Mouse (Mus musculus) monocyte, adult 2 months (primary cell): ENCODE measurements around the gene Tmem246.
A peak's percentile ranks its signal among the peaks of the same experiment; 100 is the strongest.
"Not testable (repeated sequence)": the region's sequence is repeated elsewhere in the genome, so short reads cannot be mapped to it uniquely, and the experiment has no call there.

ENCODE experiments used
- DNase-seq, 2 experiments: peaks; one replicate each; pipeline ENCODE4 v3.0.0; 2022; ENCODE audit warnings: low spot score in 2 of 2, low read depth in 1 of 2

Gene Tmem246

DNA sequence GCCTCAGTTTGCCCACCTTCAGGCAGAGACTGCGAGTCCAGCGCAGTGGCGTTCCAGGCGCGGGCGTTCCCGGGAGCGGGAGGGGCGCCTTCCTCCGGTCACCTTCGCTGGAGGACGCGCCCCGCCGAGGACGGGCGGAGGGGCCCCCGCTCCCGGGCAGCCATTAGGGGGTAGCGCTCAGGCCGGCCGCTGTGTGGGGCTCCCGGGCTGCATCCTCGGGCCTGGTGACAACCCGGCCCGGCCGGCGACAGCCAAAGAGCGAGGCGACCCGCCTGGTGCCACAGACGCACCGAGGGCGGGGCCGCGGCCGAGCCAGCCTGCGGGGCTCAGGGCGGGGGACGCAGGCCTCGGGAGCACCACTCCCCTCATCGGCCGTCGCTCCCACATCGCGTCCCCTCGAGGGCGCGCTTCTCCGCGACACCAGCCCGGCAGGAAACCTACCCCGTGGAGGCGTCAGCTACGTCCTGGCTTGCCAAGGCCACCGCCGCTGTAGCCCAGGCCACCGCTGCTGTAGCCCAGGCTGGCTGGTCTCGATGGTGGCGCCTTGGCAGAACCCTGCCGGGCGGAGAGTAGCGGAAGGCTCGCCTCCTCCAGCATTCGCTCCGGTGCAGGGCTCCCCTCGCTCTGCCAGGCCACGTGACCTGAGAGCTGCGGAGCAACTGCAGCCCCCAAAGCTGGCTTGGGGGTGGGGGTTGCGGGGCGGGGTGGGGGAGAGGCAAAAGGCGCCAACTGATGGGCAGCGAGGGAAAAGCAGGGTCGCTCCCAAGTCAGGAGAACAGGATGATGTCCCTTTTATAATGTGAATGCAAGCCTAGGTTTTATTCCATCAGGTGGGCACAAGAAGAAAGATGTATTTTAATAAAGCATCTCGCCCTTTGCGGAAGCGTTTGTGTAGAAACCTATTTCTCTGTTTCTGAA is at the start of gene Tmem246:
Gene Tmem246 (minus strand): TSS at position 694 of the 918 bp plus-strand sequence.
- no peak for DNase-seq

DNA sequence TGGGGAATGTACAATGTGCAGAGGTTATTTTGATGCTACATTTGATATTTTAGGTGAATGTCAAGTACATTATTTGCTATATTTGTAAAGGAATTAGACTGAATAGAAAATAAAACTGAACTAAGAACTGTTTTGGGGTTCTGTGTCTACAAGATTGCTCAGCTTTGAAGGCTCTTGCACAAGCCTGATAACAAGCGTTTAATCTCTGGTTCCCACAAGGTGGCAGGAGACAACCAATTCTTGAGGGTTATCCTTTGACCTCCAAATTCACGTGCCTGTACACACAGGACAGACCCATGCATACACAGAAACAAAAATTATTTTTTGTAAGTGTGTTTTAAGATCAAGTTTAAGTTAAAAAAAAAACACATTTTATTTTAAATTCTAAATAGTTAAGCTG is 42.2 kb upstream of the Tmem246 start:
- DNase-seq, result no peak

DNA sequence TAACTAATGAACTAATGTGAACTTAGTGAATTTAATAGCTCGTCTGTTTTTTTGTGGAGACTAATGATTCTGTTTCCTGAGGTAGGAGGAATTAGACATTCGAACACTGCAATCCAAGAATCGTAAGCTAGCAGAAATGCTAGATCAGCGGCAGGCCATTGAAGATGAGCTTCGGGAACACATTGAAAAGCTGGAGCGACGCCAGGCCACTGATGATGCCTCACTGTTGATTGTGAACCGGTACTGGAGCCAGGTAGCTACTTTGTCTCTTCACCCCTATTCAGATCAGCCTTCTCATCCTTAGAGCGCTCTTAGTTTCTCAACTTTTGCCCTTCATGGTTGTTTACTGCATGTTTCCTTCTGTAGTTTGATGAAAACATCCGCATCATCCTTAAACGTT is 40.1 kb upstream of the Tmem246 start:
- no peak for DNase-seq

DNA sequence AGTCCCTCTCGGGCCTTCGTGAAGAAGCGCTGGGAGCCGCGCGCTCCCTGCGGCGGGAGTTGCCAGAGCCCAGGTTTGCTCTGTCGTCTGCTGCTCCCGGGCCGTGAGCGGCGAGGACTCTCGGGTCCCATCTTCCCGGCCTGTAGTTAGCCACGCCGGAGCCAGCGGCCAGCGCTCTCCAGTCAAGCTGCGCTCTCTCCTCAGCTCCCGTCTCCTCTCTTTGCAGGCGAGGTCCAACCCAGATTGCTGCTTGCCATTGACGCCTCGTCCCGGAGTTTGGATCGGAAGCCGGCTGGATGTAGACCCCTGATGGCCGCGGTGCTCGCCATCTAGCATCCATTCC is 34.4 kb upstream of the Tmem246 start:
- DNase-seq, result no peak

DNA sequence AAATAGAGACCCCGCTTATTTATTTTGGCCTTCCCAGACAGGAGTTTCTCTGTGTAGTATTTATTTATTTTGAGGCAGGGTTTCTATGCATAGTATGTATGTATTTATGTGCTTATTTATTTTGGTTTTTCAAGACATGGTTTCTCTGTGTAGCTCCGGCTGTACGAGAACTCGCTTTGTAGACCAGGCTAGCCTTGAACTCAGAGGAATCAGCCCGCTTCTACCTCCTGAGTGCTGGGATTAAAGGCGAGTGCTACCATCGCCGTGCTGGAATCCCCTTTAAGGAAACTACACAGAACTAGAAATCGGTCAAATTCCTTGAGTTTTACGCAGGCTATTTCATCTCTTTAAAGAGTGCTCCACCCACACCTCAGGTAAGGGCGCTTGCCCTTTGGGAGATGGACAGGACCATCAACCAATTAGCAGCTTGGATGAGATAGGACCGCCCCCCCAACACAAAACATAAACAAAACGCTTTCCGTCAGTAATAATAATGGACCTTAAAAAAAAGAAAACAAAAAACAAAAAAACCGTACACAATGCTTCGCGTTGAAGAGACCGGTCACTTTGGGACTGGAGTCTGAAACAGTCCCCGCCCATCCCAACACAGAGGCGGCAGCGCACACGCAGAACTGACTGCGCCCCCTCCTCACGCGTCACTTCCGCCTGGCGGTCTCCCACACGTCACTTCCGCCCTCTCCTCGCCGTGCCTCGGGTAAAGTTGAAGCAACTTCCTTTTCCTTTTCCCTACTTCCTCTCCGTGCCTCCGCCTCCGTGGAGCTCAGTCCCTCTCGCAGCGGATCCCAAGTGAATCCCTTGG is 33.9 kb upstream of the Tmem246 start, which contains the start of gene Rnf20:
Gene Rnf20 (plus strand): TSS at position 688 of the 820 bp plus-strand sequence.
- peak; percentile 83 to 93 for DNase-seq

DNA sequence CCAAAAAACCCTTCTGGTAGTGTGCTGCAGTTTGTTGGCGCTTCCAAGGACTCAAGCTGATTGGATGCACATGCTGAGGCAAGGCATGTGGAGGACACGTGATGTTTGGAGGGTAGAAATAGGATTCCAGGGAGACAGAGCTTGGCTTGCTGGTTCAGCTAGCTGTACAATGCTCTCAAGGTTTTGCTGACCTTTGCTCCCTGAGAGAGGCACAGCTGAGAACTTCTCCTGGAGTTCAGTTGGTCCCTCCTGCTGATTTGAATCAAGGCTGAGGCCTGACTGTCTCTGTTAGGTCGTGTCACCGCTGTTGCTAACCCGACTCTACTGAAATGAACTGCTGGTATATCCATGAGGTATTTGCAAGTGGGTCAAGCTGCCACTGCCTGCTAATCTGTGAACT is 31.3 kb upstream of the Tmem246 start:
- DNase-seq, result no peak

DNA sequence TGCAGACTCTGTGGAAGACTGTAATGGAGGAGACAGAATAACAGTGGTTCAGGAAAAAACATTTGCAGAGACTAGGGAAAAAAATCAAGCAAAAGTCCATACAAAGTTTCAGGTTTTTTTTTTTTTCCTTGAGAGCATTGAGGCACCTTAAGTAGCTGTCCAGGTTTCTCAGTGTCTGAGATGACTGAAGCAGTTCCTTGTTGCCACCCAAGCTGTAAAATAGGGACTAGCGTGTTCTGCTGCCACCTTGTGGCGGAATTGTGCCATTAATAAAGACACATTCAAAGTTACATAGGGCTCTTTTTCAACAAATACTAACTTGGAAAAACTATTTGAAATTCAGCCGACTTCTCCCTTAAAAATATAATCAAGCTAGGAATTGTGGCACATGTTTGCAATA is 29.3 kb upstream of the Tmem246 start:
- peak; percentile 24 to 60 for DNase-seq

DNA sequence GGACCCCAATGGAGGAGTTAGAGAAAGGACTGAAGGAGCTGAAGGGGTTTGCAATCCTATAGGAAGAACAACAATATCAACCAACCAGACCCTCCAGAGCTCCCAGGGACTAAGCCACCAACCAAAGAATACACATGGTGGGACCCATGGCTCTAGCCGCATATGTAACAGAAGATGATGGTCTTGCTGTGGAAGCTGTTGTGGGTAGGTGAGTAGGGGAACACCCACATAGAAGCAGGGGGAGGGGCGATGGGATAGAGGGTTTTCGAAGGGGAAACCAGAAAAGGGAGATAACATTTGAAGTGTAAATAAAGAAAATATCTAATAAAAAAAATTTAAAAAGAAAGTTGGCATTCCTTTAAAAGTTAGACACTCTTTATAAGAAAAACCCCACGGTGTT is 27.3 kb upstream of the Tmem246 start:
- not testable (repeated sequence) for DNase-seq

DNA sequence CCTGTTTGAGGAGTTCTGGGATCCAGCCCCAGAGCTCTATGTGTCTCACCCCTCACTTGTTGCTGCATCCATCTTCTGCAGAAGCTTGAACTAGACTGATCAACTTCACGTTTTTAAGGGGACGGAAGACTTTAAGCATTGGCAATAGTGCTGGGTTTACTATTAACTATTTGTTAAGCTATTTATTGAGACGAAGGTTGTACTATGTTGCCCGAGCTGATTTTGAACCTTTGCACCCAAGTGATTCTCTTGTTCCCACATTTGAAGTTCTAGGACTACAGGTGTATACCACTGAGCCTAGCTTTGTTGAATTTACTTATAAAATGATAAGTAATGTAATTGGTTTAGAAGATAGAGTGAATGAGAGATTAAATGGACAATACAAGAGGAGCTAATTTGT is 26.2 kb upstream of the Tmem246 start:
- no peak for DNase-seq

DNA sequence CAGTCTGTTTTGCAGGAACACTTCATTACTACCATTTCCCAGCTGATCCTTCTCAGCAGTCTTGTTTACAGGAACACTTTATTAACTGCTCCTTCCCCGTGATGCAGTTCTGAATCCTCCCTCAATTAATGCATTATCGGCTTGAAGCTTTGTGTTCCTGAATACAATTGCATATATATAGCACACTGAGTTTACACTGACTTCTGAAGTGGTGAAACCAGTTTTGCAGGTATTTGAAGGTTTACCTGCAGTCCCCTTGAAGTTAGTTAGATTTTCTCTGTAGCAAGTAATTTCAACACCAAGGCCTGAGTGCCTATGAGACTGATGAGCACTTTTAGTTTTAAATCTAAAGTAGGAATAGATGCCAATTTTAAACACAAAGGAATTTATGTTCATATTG is 24.6 kb upstream of the Tmem246 start:
- DNase-seq, result no peak

DNA sequence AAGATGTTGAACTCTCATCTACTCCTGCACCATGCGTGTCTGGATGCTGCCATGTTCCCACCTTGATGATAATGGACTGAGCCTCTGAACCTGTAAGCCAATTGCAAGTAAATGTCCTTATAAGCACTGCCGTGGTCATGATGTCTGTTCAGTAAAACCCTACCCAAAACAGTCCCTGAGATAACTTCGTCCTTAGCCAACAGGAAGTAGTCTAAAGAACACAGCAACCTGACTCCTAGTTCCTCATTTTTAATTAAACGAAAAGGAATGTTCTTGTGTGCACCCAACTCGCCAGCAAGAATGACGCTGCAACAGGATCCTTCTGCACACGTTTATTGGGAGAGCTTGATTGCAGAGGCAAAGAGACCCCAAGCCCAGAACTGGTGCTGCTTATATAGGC is 22.2 kb upstream of the Tmem246 start:
- DNase-seq, result not testable (repeated sequence)

DNA sequence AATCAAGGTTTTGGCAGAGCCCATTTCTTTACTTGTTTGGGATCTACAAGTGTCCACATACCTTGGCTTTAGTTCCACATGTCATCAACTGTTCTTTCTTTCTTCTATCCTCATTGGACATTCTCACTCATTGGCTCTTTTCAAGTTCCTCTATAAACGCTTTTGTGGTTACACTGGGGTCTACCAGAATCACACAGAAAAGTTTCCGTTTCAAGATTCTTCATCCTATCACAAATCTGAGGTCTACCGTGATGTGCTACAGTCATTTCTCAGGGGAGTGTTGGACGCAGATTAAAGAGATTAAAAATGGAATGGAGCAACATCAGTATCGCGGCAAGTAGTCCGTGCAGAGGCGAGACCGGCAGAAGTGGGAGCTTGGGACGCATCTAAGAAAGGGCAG is 19.2 kb upstream of the Tmem246 start:
- DNase-seq, result no peak

DNA sequence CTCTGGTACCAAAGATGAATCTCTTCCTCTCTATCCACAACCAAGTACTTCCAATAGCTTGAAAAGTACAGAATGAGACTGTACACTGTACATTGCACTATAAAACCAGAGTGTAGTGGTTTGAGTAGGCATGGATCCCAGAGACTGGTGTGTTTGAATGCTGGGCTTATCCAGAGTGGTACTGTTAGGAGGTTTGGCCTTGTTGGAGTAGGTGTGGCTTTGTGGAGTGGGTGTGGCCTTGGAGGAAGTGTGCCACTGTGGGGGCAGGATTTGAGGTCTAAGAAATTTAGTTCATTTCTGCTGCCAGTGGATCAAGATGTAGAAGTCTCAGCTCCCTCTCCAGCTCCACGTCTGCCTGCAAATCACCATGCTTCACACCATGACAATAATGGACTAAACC is 7.8 kb upstream of the Tmem246 start:
- DNase-seq, result no peak

DNA sequence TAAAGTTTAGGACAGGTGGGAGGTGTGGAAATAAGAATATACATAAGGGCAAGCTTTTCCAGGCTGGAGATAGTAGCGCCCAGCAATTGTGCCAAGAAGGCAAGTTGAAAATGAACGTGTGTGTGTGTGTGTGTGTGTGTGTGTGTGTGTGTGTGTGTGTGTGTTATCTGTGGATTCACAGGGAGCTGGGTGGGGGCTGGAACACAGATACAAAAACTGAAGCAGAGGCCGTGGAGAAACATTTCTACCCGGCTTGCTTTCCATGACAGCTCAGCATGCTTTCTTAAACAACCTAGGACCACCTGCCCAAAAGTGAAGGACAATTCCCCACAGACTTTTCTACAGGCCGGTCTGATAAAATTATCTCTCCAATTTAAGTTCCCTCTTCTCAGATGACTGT is 6.9 kb upstream of the Tmem246 start:
- DNase-seq, result no peak

DNA sequence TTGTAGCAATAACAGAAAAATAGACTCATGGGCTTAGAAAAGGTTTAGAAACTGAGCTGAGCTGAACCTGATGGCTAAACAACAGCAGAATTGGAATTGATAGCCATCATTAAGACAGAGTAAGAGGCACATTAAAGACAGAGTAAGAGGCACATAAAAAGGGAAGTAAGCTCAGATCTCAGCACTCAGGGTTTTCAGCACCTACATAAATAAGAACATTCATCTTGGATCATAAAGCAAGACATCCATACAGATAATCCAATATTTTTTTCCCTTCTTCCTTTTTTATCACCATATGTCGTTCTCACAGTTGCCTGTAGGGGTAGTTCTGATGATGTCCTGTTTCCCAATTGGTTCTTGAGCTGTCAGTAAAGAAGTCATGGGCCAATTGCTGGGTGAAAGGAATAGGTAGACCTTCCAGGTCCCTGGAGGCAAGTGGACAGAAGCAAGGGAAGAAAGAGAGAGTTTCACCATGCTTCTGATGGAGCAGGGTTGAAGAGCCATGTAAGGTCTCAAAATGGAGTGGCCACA is 6.4 kb upstream of the Tmem246 start:
- no peak for DNase-seq

DNA sequence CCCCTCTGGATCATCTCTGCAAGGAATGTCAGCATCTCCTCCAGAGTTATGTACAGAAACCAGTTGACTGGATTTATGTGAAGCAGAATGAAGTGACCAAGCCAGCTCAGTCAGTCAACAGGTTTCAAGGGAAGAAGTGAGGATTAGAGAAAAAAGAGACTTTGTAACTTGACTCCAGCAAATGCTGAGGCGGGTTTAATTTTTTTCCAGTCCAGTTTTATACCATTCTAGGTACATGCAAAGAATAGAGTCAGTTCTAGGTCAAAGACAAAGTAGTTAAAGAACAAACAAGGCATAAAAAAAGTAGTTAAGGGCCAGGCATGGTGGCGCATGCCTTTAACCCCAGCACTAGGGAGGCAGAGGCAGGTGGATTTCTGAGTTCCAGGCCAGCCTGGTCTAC is 5.5 kb upstream of the Tmem246 start:
- DNase-seq, result no peak

DNA sequence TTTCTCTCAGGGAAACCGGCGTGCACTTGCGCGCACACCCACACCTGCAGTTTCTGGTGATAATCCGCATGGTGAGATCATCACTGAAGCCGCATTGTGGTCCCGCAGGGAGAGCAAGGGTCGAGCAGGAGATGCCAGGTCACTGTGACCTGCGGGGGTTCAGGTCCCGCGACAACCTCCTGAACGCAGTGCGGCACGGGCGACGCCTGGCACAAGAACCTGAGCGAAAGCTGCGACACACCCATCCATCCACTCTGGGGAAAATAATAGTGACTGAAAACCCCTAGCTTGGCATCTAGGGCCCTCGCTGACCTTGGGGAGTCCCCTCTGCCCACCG is 862 bp downstream of the Tmem246 start:
- DNase-seq, result no peak

DNA sequence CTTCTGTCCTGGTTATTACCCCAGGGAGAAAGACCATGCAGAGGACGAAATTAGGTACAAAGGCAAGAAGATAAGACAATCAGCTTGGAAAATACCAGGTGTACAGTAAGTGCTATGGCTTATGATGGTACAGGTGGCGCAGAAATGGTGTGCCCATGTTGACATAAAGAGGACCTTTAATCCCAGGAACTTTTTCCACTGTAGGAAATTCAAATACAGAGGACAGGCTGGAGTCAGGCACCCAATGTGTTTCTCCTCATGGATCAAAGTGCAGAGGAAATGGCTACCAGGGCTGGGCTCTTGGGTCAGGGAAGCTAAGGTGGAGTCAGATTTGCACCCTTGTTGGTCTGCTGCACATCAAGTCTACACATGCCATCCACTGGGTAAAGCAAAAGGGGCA is 7.5 kb downstream of the Tmem246 start:
- no peak for DNase-seq

DNA sequence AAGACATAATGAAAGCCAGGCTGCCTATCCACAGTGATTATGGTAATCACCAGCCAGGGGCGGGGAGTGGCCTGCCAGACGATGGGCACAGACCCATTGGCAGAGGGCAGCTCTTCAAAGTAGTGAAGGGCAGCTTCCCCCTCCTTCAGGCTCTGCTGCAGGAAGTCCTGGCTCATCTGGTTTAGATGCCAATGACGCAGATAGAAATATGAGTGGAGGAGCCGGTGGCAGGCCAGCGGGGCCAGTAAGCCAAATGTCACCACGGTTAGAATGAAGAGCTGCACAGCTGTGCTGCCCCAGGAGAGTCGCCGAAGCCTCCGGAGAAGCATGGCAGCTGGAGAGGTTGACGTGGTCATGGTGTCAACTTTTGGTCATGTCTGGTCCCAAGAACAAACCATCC is 10.9 kb downstream of the Tmem246 start:
- DNase-seq, result no peak

DNA sequence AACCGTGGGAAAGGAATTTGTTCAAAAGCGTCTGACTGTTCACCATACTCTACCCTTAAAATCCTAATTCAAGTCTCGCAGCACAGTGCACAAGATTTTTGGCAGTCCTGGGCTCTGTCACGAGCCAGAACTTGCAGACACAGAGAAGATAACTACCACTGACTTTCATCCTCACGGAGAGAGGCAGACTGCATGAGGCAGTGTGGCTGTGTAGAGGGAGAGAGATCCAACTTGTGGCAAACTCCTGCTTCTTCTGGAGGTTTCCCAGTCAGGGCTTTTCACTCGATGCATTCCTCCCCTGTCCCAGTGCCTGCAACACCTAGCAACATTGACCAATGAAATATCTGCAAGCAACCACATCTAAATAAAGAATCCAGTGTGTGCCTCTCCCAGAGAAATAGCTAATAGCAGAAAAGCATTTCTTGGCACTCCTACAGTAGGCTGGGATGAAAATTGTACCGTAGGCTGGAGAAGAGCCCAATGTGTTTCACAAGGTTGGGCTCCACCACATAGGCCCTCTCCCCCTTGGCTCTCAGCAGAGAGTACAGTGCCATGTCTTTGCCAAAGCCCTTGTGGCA is 12.1 kb downstream of the Tmem246 start:
- DNase-seq, result no peak

DNA sequence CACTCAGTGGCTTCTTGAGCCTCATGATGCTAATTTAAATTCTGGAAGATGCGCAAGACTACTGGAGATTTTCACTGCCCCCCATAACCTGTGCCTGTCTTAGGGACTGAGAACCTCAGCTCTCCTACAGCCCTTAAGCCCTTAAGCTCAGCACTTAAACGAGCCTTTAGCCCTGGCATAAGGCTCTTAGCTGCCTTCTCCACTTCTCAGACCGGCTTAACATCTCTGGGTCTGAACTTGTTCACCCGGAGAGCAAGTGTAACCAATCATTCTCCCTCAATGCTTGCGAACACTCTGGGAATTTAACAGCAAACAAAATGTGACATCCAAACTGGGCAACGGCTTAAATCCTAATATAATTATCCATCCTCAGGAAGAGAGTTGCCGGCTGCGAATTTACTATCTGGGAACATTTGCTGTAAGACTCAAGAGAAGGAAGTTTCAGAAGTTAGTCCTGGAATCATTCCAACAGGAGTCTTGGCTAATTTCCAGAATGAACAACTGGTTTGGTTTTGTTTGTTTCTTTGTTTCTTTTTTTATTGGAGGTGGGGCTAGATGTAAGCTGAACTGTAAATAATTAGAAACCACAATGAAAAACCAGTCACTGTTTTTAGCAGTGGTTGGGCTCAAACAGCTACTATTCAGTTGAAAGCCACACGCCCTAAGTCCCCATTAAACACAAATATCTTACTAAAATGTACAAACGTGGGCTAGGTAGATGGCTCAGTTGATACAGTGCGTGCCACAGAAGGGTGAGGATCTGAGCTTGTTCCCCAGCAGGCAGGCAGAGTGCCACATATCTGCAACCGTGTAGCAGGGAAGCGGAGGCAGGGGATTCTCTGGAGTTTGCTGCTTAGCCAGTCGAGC is 13.5 kb downstream of the Tmem246 start:
- no peak for DNase-seq
